Mouse (Mus musculus) kidney, adult 2 months (tissue): Measurements from ENCODE around the gene Gm20661. TPM values are rescaled to one million over a fixed set of nuclear protein-coding genes. Genes with fewer than 3 reads are reported as not detected.
A peak's percentile ranks its signal among the peaks of the same experiment; 100 is the strongest.
"Not testable (repeated sequence)": the region's sequence is repeated elsewhere in the genome, so short reads cannot be mapped to it uniquely, and the experiment has no call there.

Experiments used
- DNase-seq: peaks from one replicate; pipeline ENCODE4 v3.0.0; 2021
- H3K27ac ChIP-seq: fragments of 200-500 bp; 2 replicates; pipeline ENCODE4 v1.5.1; 2012; ENCODE audit warnings: low read depth, low read length, control low read depth, inconsistent platforms; ENCODE audit not compliant: insufficient read depth
- H3K27me3 ChIP-seq: fragments of 200-500 bp; replicated peaks from 2 replicates; pipeline ENCODE4 v1.6.1; 2012; ENCODE audit warnings: mild to moderate bottlenecking, moderate library complexity, low read length, inconsistent platforms; ENCODE audit not compliant: control insufficient read depth, insufficient read depth
- H3K36me3 ChIP-seq: fragments of 200-500 bp; 2 replicates; pipeline ENCODE4 v1.6.1; 2012; ENCODE audit warnings: mild to moderate bottlenecking, moderate library complexity, low read length, inconsistent platforms; ENCODE audit not compliant: control insufficient read depth, insufficient read depth
- H3K4me1 ChIP-seq: fragments of 200-500 bp; 2 replicates; pipeline ENCODE4 v1.6.1; 2011; ENCODE audit warnings: low read length; ENCODE audit not compliant: control insufficient read depth, insufficient read depth
- H3K4me3 ChIP-seq: fragments of 200-500 bp; 2 replicates; pipeline ENCODE4 v1.5.1; 2011; ENCODE audit warnings: mild to moderate bottlenecking, low read depth, low read length, control low read depth; ENCODE audit not compliant: insufficient read depth
- CTCF ChIP-seq: fragments of 200-500 bp; conservative IDR thresholded peaks from 2 replicates; pipeline ENCODE4 v1.5.1; 2011; ENCODE audit warnings: low read depth, mild to moderate bottlenecking, control low read depth, low read length, moderate library complexity, mixed read lengths; ENCODE audit not compliant: insufficient read depth, insufficient read length
- POLR2A ChIP-seq: fragments of 200-500 bp; IDR thresholded peaks from one replicate; pipeline ENCODE4 v1.6.1; 2011; ENCODE audit warnings: low read depth, low read length, control low read depth
- WGBS: fragments of 180-500 bp; shearing (Covaris S2); methylation state at CpG from one replicate; pipeline ENCODE4 v1.1.7; 2018; 5-methylcytosine and 5-hydroxymethylcytosine counted together
- polyA plus RNA-seq: library from polyadenylated mRNA; depleted of rRNA; stranded (reverse); fragments of >200 nt; gene quantifications from 2 replicates; pipeline ENCODE4 v1.2.3, GENCODE M21; 2012

Gm20661 gene
- polyA plus RNA-seq, 1 experiment, result 0.14 TPM

- TF ChIP-seq CTCF, result no peak
- TF ChIP-seq POLR2A, result peak; percentile 85
- under 1% methylated on average over 51 of the region's 51 CpGs for WGBS
- no peaks in the 10 kb centered on the region for H3K36me3 ChIP-seq
These were observed 19.3 kb downstream of the Gm20661 start, which contains the start of gene Ip6k1 for GRCm38 (mm10) chr9:108001922-108002770. TSS of gene Ip6k1 (plus strand) at chr9:108002501.

GRCm38 (mm10) chr9:108002778-108003530, 20.1 kb downstream of the Gm20661 start:
- peak overlapping the region; percentile 89 for H3K4me3 ChIP-seq
- WGBS, result under 1% methylated on average over 50 of the region's 50 CpGs
- H3K27me3 ChIP-seq, result no peaks in the 10 kb centered on the region
- TF ChIP-seq CTCF, result no peak
- TF ChIP-seq POLR2A, result no peak
- H3K4me1 ChIP-seq, result peaks cover 12% of the 10 kb centered on the region; the same call in 1 of the 2 replicates
- DNase-seq, result no peak
- H3K36me3 ChIP-seq, result no peaks in the 10 kb centered on the region
- peak overlapping the region; percentile 82 for H3K27ac ChIP-seq

More at GRCm38 (mm10) chr9:108001922-108002770, 19.3 kb downstream of the Gm20661 start, which contains the start of gene Ip6k1:
- Histone ChIP-seq H3K27ac (peak within 1 kb of the TSS; percentile 82), H3K4me1 (peaks cover 12% of the 10 kb centered on the region; the same call in 1 of the 2 replicates), H3K27me3 (no peaks in the 10 kb centered on the region), H3K4me3 (peak within 1 kb of the TSS; percentile 89)
- peak; percentile 100 for DNase-seq

GRCm38 (mm10) chr9:108003531-108003890, 20.7 kb downstream of the Gm20661 start:
- H3K27me3 ChIP-seq, result no peaks in the 10 kb centered on the region
- peaks cover 12% of the 10 kb centered on the region; the same call in 1 of the 2 replicates for H3K4me1 ChIP-seq
- H3K36me3 ChIP-seq, result no peaks in the 10 kb centered on the region
- H3K4me3 ChIP-seq, result peak overlapping the region; percentile 89
- DNase-seq, result no peak
- H3K27ac ChIP-seq, result peak overlapping the region; percentile 82
- 6% methylated on average over 8 of the region's 8 CpGs for WGBS
- TF ChIP-seq CTCF (no peak), POLR2A (no peak)

GRCm38 (mm10) chr9:108008041-108008440, 25.2 kb downstream of the Gm20661 start:
- no peaks in the 10 kb centered on the region for H3K36me3 ChIP-seq
- no peak overlapping the region for H3K4me3 ChIP-seq
- 65% methylated on average over 5 of the region's 5 CpGs for WGBS
- no peak for DNase-seq
- H3K27ac ChIP-seq, result no peak overlapping the region
- no peaks in the 10 kb centered on the region for H3K27me3 ChIP-seq
- H3K4me1 ChIP-seq, result peaks cover 17% of the 10 kb centered on the region; the same call in 1 of the 2 replicates
- TF ChIP-seq POLR2A, result no peak
- TF ChIP-seq CTCF, result no peak

- Histone ChIP-seq H3K4me1 (0 out of 2 replicates have a peak, but pooled peaks cover 4% of the 10 kb centered on the region), H3K4me3 (no peak overlapping the region), H3K27me3 (no peaks in the 10 kb centered on the region), H3K27ac (no peak overlapping the region), H3K36me3 (no peaks in the 10 kb centered on the region; the same call in 1 of the 2 replicates)
- no peak for DNase-seq
- no peak for TF ChIP-seq CTCF
- TF ChIP-seq POLR2A, result no peak
These were observed 27.5 kb downstream of the Gm20661 start for GRCm38 (mm10) chr9:108010385-108010784.

GRCm38 (mm10) chr9:108013577-108013976, 30.7 kb downstream of the Gm20661 start:
- WGBS, result 93% methylated on average over 2 of the region's 2 CpGs
- not testable (repeated sequence) for H3K27ac ChIP-seq, DNase-seq, H3K4me3 ChIP-seq, H3K36me3 ChIP-seq, H3K4me1 ChIP-seq, H3K27me3 ChIP-seq

- DNase-seq, result no peak
- H3K27me3 ChIP-seq, result no peaks in the 10 kb centered on the region
- H3K4me3 ChIP-seq, result no peak overlapping the region
- H3K4me1 ChIP-seq, result 0 out of 2 replicates have a peak, but pooled peaks cover 5% of the 10 kb centered on the region
- no peaks in the 10 kb centered on the region; the same call in 1 of the 2 replicates for H3K36me3 ChIP-seq
- 78% methylated on average over 3 of the region's 3 CpGs for WGBS
- TF ChIP-seq POLR2A, result no peak
- TF ChIP-seq CTCF, result no peak
- no peak overlapping the region for H3K27ac ChIP-seq
These were observed 34.3 kb downstream of the Gm20661 start for GRCm38 (mm10) chr9:108017127-108017526.
